Mouse (Mus musculus) ES-Bruce4 (cell line): ENCODE measurements at regions not wholly inside any gene's neighbourhood (a gene's known extent, or its start where the extent isn't known, plus 50 kb on each side); places are given as distances from the start of the nearest gene placed in this dataset.
A peak's percentile ranks its signal among the peaks of the same experiment; 100 is the strongest.

ENCODE experiments used
- H3K27ac ChIP-seq: 2 replicates; pipeline ENCODE4 v1.5.1; 2012; ENCODE audit warnings: low read length, inconsistent platforms; ENCODE audit not compliant: insufficient read depth
- H3K27me3 ChIP-seq: 2 replicates; pipeline ENCODE4 v1.6.1; 2012; ENCODE audit warnings: mild to moderate bottlenecking, low read length, inconsistent platforms; ENCODE audit not compliant: control insufficient read depth, poor library complexity, insufficient read depth, severe bottlenecking
- H3K36me3 ChIP-seq: 2 replicates; pipeline ENCODE4 v1.6.1; 2012; ENCODE audit warnings: inconsistent platforms, mild to moderate bottlenecking, low read length, moderate library complexity; ENCODE audit not compliant: control insufficient read depth, poor library complexity, insufficient read depth, severe bottlenecking
- H3K4me1 ChIP-seq: one replicate; pipeline ENCODE4 v1.8.1; 2011; ENCODE audit warnings: low read length; ENCODE audit not compliant: control insufficient read depth, insufficient read depth
- H3K4me3 ChIP-seq: 2 replicates; pipeline ENCODE4 v1.5.1; 2011; ENCODE audit warnings: low read depth, mild to moderate bottlenecking, low read length
- H3K9ac ChIP-seq: 2 replicates; pipeline ENCODE4 v1.6.1; 2012; ENCODE audit warnings: low read depth, mild to moderate bottlenecking, inconsistent platforms; ENCODE audit not compliant: poor library complexity, severe bottlenecking
- H3K9me3 ChIP-seq: replicated peaks from 2 replicates; pipeline ENCODE4 v1.6.1; 2012; ENCODE audit warnings: mild to moderate bottlenecking, low read length, inconsistent platforms; ENCODE audit not compliant: control insufficient read depth, poor library complexity, insufficient read depth, severe bottlenecking
- CTCF ChIP-seq: IDR thresholded peaks from one replicate; pipeline ENCODE4 v1.8.1; 2011; ENCODE audit warnings: low read depth, low read length
- EP300 ChIP-seq: IDR thresholded peaks from 2 replicates; pipeline ENCODE4 v1.6.1; 2011; ENCODE audit warnings: low read depth, low read length; ENCODE audit not compliant: insufficient read depth
- POLR2A ChIP-seq: IDR thresholded peaks from one replicate; pipeline ENCODE4 v1.8.1; 2011; ENCODE audit warnings: low read length; ENCODE audit not compliant: insufficient read depth

DNA sequence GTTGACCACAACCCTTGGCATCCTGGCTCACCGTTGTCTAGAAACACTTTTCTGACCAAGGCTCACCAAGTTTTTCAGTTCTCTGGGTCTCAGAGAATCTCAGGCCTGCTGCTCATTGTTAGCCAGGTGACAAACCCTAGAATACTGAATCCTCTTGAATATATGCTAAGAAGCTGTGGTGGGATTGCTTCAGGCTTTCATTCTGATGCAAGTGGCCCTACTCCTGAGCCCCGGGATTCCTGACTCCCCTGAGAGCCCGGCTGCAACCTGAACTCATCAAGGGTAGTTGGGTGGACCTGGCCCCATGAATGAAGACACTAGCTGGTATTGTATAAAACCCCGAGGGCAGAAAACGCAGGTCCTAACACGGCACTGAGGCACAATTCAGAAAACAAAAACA, 70.6 kb downstream of the Rtl1 start:
- H3K27me3 ChIP-seq, result no peaks in the 10 kb centered on the region
- no peaks in the 10 kb centered on the region for H3K4me1 ChIP-seq
- no peak overlapping the region for H3K4me3 ChIP-seq
- no peak for TF ChIP-seq EP300
- TF ChIP-seq CTCF, result no peak
- no peak for TF ChIP-seq POLR2A
- H3K36me3 ChIP-seq, result no peaks in the 10 kb centered on the region
- H3K9ac ChIP-seq, result no peak overlapping the region
- peaks cover 69% of the 10 kb centered on the region for H3K9me3 ChIP-seq
- no peak overlapping the region for H3K27ac ChIP-seq

DNA sequence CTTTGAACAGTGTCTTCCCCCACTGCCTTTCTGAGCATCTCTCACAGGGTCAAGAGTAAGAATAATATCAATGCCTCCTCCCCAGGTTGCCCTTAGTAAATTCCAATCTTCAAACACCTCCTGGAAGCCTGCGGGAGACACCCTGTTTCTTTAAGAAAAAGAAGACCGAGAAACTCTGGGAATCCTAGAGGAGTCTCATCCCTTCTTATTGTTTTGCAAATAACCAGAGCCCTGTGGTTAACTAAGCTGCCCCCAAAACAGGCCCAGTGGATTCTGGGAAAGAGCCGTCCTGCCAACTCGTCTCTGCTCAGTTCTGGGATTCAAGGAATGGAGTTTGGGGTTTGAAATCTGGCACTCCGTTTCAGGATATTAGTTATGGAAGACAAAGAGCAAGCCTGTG, 71.2 kb downstream of the Rtl1 start:
- H3K27ac ChIP-seq, result no peak overlapping the region
- no peaks in the 10 kb centered on the region for H3K27me3 ChIP-seq
- H3K4me3 ChIP-seq, result no peak overlapping the region
- no peaks in the 10 kb centered on the region for H3K36me3 ChIP-seq
- H3K9me3 ChIP-seq, result peaks cover 69% of the 10 kb centered on the region
- H3K4me1 ChIP-seq, result no peaks in the 10 kb centered on the region
- TF ChIP-seq EP300, result no peak
- no peak for TF ChIP-seq CTCF
- no peak for TF ChIP-seq POLR2A
- no peak overlapping the region for H3K9ac ChIP-seq

GRCm38 (mm10) chr12:109528263-109528545, 71.9 kb downstream of the Rtl1 start:
- no peaks in the 10 kb centered on the region for H3K4me1 ChIP-seq
- no peaks in the 10 kb centered on the region for H3K36me3 ChIP-seq
- TF ChIP-seq EP300 (no peak), POLR2A (no peak), CTCF (no peak)
- no peaks in the 10 kb centered on the region for H3K27me3 ChIP-seq
- peaks cover 69% of the 10 kb centered on the region for H3K9me3 ChIP-seq
- H3K9ac ChIP-seq, result no peak overlapping the region
- peak overlapping the region; percentile 4 for H3K4me3 ChIP-seq
- H3K27ac ChIP-seq, result no peak overlapping the region

DNA sequence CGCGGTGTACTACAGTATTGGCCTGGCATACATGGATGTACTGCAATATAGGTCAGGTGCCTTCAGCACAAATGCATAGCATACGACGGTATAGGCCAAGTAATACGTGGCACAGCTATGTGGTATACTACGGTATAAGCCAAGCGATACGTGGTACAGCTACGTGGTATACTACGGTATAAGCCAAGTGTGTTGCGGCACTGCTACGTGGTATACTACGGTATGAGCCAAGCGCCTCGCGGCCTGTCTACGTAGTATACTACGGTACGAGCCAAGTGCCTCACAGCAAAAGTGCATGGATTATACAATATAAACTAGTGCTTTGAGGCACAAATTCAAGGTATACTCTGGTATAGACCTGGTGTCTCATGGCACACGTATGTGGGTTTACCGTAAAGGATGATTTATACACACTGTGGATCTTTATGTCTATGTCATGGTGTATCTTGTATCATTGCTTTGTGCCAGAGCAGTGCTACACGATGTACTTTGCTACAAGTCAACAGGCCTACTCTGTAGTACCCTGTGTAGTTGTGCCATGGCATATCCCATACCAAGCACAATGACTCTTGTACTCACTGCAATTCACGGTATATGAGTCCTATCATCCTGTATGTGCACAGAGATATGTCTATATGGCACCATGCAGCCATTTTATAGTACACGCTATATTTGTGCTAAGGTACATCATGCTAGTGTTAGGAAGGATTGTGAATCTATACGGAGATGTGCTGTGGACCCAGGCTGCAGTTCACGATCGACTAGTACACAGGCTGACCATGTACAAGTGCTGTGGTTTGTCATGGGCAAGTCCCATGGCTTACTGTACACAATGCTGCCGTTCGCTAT, 72.5 kb downstream of the Rtl1 start:
- Histone ChIP-seq H3K9ac (no peak overlapping the region), H3K9me3 (peaks cover 66% of the 10 kb centered on the region), H3K36me3 (no peaks in the 10 kb centered on the region), H3K27ac (no peak overlapping the region), H3K27me3 (no peaks in the 10 kb centered on the region), H3K4me3 (peak overlapping the region; percentile 4), H3K4me1 (no peaks in the 10 kb centered on the region)
- TF ChIP-seq EP300, result no peak
- TF ChIP-seq CTCF, result no peak
- no peak for TF ChIP-seq POLR2A

DNA sequence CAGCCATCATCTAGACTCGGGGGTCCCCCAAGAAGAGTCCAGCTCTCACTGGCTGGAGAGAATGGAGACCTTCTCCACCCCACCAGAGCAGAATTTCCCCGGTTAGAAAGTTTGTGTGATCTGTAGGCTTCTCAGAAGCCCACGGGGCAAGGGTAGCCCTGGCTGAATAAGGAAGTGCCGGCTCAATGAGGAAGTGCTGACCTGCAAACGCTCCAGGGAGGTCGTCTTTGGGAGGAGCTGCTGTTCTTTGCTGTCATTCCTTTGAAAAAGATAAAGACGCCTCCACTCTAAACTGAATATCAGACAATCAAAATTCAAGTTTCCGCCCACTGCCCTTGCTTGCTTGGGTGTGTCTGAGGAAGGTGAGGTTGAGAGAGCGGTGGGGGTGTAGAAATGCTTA, 73.0 kb downstream of the Dlk1 start:
- TF ChIP-seq CTCF (no peak), EP300 (no peak), POLR2A (no peak)
- no peak overlapping the region for H3K27ac ChIP-seq
- H3K9ac ChIP-seq, result no peak overlapping the region
- H3K4me1 ChIP-seq, result no peaks in the 10 kb centered on the region
- no peaks in the 10 kb centered on the region for H3K27me3 ChIP-seq
- no peaks in the 10 kb centered on the region for H3K36me3 ChIP-seq
- H3K9me3 ChIP-seq, result peaks cover 52% of the 10 kb centered on the region
- no peak overlapping the region for H3K4me3 ChIP-seq

GRCm38 (mm10) chr12:109521199-109521780, 68.7 kb downstream of the Dlk1 start:
- Histone ChIP-seq H3K9ac (no peak overlapping the region), H3K36me3 (no peaks in the 10 kb centered on the region), H3K4me1 (no peaks in the 10 kb centered on the region), H3K27me3 (no peaks in the 10 kb centered on the region), H3K4me3 (no peak overlapping the region), H3K27ac (no peak overlapping the region), H3K9me3 (peaks cover 9% of the 10 kb centered on the region)
- TF ChIP-seq POLR2A (no peak), EP300 (no peak), CTCF (no peak)
